Mouse (Mus musculus) urinary bladder, postnatal 25 days (tissue): ENCODE data around the gene Pdcd5.

Source experiments
- DNase-seq: peaks from one replicate; pipeline ENCODE4 v3.0.0; 2022; ENCODE audit warnings: low spot score

Gene Pdcd5

DNA sequence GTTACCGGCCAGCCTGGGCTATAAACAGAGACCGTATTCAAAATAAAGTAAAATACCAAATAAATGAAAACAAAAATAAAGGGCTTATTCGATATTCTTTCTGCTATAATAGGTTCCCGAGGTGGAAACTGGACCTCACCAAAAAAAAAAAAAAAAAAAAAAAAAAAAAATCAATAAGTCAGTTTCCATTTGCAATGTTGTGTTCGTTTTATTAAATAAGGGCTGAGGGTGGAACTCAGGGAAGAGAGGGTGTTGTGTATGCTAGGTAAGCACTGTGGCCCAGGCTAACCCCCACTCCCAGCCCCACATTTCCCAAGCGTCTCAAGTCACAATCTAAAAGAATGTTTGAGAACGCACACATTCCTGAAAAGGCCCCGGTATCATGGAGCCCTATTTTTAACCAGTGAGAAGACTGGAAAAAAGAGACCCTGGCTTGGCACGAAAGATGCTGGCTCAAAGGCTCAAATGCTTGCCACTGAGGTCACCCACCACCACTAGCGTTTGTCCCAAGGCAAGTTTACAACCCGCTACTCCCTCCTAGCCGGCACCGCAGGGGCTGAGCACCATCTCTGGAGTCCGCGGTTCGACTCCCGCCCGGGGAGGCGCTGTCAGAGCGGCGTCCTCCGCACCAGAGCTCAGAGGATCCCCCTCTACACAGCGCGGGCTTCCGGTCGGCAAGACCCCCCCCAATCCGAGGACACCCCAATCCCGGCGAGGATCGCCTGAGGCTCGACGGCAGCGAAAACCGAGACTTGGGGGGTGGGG is 822 bp downstream of the Pdcd5 start:
- DNase-seq: peak; percentile 20

DNA sequence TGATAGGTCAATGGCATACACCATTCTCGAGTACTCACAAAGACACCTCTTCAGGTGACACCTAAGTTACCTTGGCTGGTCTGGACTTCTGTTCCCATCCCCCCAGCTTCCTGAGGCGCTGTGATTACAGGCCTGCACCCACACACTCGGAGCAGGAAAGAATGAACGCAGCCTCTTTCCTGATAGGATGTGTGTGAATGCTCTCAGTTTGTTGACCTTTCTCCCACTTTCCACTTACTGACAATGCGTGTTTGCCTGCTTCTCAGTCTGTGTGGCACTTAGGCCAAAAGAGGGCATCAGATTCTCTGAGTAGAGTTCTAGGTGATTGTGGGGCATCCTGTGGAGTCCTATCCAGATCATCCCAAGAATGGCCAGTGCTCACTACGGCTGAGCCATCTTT is 7.2 kb downstream of the Pdcd5 start:
- no peak for DNase-seq

DNA sequence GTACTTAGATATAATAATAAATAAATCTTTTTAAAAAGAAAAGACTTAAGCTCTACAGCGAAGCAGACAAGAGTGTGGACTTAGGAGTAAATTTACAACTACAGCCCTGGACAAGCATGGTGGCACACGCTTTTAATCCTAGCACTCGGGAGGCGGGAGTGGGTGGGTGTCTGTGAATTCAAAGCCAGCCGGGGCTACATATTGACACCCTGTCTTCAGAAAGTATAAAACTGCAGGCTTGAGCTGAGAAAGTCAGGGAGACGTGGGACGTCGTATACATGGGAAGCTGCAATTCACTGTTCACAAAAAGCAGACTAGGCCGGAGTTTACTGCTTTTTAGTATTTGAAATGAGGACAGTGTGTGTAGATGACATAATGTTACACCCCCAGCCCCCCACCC is 10.4 kb downstream of the Pdcd5 start:
- DNase-seq: no peak

DNA sequence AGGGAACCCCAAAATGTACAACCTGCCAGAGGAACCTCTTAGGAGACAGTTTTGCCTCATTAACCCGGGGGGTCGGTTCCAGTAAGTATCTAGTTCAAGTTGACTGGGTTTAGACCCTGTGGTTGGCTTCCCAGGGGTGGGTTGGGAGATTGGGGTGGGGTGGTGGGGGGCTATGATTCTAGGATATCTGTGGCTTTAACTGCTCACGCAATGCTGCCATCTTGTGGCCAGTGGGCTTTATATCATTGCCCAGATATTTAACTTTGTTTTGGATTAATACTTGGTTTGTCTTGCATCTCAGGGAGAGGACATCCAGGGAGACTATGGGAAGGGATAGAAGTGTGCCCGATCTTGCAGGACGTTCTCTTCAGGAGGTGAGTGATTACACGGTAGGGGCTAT is 11.1 kb downstream of the Pdcd5 start:
- peak; percentile 16 for DNase-seq

DNA sequence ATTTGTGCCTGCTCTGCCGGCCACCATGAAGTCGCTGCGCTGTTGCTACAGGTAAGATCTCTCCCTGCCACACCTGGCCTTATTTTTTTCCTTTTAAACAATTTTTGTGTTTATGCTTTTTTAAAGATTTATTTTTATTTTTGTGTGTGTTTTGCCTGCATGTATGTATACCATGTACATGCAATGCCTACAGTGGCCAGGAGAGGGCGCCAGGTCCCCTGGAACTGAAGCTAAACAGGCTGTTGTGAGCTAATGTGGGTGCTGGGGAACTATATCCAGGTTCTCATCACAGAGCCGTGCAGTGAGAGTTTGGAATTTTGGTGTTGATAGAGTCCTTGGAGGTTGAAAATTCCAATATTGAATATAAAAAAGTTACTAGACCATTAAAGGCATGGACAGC is 18.8 kb downstream of the Pdcd5 start:
- no peak for DNase-seq

DNA sequence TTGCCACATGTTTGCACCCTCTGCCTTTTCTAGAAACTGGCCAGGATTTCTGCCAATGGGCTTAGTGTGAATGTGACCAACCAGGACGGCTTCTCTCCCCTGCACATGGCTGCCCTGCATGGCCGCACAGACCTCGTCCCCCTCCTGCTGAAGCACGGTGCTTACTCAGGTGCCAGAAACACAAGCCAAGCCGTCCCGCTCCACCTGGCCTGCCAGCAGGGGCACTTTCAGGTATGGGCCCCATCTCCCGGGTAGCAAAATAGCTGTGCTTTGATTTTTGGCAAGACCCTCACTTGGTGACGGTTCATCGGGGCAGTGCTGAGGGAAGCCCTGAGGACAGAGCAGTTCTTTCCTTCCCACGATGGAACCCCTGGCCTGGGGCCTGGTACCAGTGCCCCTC is 19.9 kb downstream of the Pdcd5 start:
- DNase-seq: no peak

DNA sequence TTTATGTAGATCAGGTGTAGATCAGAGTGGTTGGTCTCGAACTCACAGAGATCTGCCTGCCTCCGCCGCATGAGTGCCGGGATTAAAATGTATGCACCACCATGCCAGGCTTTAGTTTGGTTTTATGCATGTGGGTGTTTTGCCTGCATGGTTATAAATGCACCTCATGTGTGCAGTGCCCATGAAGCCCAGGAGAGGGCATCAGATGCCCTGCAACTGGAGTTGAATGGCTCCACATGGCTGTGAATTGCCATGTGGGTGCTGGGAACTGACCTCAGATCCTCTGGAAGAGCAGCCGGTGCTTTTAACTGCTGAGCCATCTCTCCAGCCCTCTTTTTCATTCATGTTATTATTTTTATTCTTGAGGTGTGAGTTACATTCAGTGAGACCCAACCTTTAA is 21.3 kb downstream of the Pdcd5 start:
- DNase-seq: no peak

DNA sequence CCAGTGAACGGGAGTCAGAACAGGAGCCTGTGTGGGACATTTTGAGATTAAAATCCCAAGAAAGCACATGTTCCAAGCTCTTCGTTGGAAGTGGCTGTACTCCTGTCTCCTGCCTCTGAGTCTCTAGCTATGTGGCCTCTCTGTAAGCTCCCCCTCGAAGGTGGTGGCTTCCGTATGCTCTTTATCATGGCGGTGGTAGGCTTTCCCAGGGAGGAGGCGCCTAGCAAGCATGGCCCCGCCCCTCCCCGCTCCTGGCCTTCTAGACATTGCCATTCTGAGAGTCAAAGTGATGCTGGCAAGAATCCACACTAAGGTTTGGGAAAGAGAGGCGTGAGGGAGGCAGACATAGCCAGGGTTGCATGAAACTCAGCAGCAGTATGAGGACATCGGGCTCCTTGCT is 24.7 kb downstream of the Pdcd5 start:
- DNase-seq: no peak

DNA sequence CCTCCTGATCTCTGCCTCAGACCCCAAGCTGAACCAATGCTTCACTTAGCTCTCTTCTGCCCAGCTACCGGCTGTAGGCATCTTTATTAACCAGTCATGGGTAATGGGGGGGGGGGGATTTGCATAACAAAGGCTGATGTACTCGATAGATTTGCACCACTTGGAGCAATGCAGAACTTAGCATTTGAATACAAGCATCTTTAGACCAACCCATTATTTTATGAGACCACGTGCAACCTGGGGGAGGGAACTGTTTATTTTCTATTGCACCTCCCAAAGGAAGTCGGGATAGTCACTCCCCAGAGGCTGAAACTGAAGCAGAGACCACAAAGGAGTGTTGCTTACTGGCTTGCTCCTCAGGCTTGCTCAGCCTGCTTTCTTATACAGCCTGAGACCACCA is 29.8 kb downstream of the Pdcd5 start:
- DNase-seq: no peak

DNA sequence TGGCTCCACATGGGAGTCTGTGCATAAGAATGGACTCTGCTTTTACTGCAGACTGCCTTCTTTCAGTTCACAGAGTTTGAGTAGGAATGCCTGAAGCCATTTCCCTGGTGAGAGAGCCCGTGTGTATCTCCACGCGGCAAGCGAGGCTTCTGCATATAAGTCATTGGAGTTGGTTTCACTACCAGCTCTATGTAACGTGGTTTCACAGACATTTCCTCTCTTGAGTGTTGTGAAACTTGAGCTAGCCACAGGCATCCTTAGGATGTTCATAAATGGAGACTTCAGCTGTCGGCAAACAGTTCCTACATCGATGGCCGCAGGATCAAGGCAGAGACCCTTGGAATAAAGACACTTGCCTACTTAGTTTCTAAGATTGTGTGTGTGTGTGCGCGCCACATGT is 38.1 kb downstream of the Pdcd5 start:
- DNase-seq: no peak

DNA sequence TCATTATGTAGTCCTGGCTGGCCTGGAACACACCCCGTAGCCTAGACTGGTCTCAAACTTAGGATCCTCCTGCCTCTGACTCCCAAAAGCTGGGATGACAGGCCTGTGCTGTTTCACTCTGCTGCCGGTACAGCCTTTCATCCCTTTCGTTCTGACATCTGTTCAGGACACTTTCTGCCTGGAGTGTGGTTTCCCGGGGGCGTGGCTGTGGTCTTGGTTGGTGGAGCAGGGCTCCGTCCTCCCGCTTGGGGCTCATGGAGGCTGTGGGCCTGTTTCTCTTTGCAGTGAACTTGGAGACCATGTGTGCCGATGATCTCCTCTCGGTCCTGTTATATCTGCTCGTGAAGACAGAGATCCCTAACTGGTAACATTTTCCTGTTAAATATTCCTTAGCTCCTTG is 40.5 kb downstream of the Pdcd5 start:
- DNase-seq: no peak

DNA sequence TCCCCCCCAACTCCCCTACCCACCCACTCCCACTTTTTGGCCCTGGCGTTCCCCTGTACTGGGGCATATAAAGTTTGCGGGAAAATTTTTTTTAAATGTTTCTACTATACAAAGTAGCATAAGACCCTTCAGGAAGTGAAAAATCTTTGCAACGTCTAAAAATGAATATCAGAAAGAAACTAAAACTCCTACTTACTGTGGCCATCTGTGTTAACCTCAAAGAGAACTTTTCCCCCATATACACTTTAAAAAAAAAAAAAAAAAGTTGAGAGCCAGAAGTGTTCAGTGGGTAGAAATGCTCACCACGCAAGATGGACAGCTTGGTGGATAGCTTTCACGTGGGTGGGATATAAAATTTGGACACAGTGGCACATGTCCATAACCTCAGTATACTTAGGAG is 44.6 kb downstream of the Pdcd5 start:
- no peak for DNase-seq

DNA sequence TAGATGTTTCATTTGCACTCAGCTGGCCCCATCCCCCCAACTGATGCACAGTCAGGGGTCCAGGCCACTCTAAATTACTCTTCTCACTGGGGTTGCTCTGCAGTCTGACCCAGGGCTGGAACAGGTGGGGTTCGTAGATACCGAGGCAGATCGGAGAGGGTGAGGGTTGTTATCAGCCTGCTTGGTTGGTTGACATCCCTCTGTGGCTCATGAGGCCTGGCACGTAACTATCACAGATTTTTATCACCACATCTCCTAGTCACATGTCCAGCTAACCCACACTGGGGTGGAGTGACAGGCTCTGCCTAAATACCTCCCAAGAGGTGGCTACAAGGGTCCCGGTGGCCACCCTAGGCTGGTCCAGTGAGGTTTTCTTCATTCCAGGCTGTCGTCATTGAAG is 46.2 kb downstream of the Pdcd5 start:
- no peak for DNase-seq

DNA sequence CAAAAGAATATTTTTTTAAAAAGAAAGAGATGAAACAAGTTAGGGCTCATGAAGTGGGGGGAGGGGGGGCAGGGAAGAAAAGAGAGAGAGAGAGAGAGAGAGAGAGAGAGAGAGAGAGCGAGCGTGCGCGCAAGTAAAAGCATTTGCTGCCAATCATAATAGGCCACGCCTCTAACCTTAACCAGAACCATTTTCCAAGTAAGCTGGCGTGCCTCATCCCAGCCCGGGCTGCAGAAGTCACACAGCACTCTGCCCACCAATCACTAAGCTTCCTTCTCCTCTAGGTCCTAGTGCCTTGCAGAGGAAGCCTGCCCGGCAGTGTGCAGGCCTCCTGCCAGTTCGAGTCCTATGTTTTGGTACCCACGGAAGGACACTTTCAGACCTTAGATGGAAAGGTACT is 47.3 kb downstream of the Pdcd5 start:
- no peak for DNase-seq

DNA sequence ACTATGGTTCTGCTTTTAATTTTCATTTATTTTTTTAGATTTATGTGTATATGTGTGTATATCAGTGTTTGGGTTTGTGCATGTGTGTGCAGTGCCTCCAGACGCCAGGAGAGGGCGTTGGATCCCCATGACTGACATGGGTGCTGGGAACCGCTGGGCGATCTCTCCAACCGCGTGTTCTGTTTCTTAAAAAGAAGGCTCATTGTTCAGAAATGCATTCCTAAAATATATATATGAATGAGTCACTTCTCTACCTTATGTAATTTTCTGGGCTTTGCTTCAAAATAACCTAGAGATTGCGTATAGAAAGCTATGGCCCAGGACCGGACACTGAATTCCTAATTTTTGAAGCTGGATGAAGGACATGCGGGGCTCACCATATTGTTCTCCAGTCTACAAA is 47.8 kb downstream of the Pdcd5 start:
- DNase-seq: no peak

DNA sequence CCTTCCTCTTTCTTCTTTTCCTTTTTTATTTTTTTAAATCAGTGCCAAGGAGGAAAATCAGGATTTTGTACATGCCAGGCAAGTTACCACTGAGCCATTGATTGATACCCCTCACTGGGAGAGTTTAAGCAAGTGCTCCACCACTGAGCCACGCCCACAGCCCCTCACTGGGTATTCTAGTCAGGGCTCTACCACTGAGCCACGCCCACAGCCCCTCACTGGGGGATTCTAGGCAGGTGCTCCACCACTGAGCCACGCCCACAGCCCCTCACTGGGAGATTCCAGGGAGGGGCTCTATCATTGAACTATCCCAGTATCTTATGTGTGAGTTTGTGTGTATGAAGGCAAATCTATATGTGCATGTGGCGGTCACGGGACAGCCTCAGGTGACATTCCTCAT is 53.0 kb downstream of the Pdcd5 start:
- no peak for DNase-seq
